Mouse (Mus musculus): ENCODE data around the gene Anapc15.

GRCm38 (mm10) chr7:101847934-101848333 is 15.6 kb upstream of the Anapc15 start:
- no peak for TF ChIP-seq CTCF (IDR thresholded peaks at IDR 0.05; ENCODE audit: control insufficient read depth, insufficient read depth, insufficient read length)
- TF ChIP-seq MAX (IDR thresholded peaks at IDR 0.05), result no peak
- TF ChIP-seq USF1 (IDR thresholded peaks at IDR 0.05; ENCODE audit: low read depth), result no peak

All from C2C12 (cell line).